Mouse (Mus musculus) hindbrain, embryonic 10.5 days (tissue): Measurements from ENCODE around the gene Fuca1. TPM values are rescaled to one million over a fixed set of nuclear protein-coding genes. Genes with fewer than 3 reads are reported as not detected.
"Not testable (repeated sequence)": the region's sequence is repeated elsewhere in the genome, so short reads cannot be mapped to it uniquely, and the experiment has no call there.

Experiments
- DNase-seq: peaks from one replicate; pipeline ENCODE4 v3.0.0-alpha.2; 2017; ENCODE audit warnings: low spot score
- H3K27ac ChIP-seq: fragments of 300-500 bp; sonication (generic); 2 replicates; pipeline ENCODE4 v1.5.1; 2016; ENCODE audit warnings: mild to moderate bottlenecking, moderate library complexity
- H3K27me3 ChIP-seq: fragments of 300-500 bp; sonication (generic); 2 replicates; pipeline ENCODE4 v1.6.1; 2016; ENCODE audit warnings: mild to moderate bottlenecking; ENCODE audit not compliant: poor library complexity, insufficient read depth, severe bottlenecking
- H3K36me3 ChIP-seq: fragments of 300-500 bp; sonication (generic); 2 replicates; pipeline ENCODE4 v1.6.1; 2016; ENCODE audit warnings: mild to moderate bottlenecking, moderate library complexity
- H3K4me1 ChIP-seq: fragments of 300-500 bp; sonication (generic); replicated peaks from 2 replicates; pipeline ENCODE4 v1.6.1; 2016; ENCODE audit warnings: mild to moderate bottlenecking
- H3K4me3 ChIP-seq: fragments of 300-500 bp; sonication (generic); 2 replicates; pipeline ENCODE4 v1.5.1; 2016; ENCODE audit warnings: mild to moderate bottlenecking, moderate library complexity
- H3K9me3 ChIP-seq: fragments of 300-500 bp; sonication (generic); 2 replicates; pipeline ENCODE4 v1.6.1; 2016; ENCODE audit warnings: mild to moderate bottlenecking, moderate library complexity
- WGBS: fragments of 180-500 bp; shearing (Covaris S2); methylation state at CpG from one replicate; pipeline ENCODE4 v1.1.7; 2016; 5-methylcytosine and 5-hydroxymethylcytosine counted together
- polyA plus RNA-seq: library from polyadenylated mRNA; unstranded; fragments of >200 nt; fragmentation: Nextera tagmentation; extraction: Ambion mirVana; gene quantifications from 2 replicates; pipeline ENCODE4 v1.2.1, GENCODE M21; 2016

Fuca1 gene
- polyA plus RNA-seq, 1 experiment from 2014 or later: 59.5 TPM

- no peaks in the 10 kb centered on the region for H3K27me3 ChIP-seq
- H3K9me3 ChIP-seq: no peaks in the 10 kb centered on the region
- no peak for DNase-seq
- peaks cover 61% of the 10 kb centered on the region for H3K36me3 ChIP-seq
- peaks cover 59% of the 10 kb centered on the region for H3K4me1 ChIP-seq
- H3K4me3 ChIP-seq: no peak overlapping the region; the same call in 1 of the 2 replicates
- 92% methylated on average over 18 of the region's 18 CpGs for WGBS
- H3K27ac ChIP-seq: no peak overlapping the region
These were observed 46.7 kb downstream of the Fuca1 start for GRCm38 (mm10) chr4:135967086-135967760.

GRCm38 (mm10) chr4:135968271-135968869 lies 47.8 kb downstream of the Fuca1 start:
- Histone ChIP-seq H3K27me3 (no peaks in the 10 kb centered on the region), H3K4me3 (peak overlapping the region; percentile 18; the same call in 1 of the 2 replicates), H3K9me3 (no peaks in the 10 kb centered on the region), H3K27ac (0 out of 2 replicates have a peak overlapping the region, but pooled peaks have one; percentile 5), H3K4me1 (peaks cover 58% of the 10 kb centered on the region), H3K36me3 (peaks cover 60% of the 10 kb centered on the region)
- WGBS: 77% methylated on average over 19 of the region's 19 CpGs
- no peak for DNase-seq

- H3K4me3 ChIP-seq: 0 out of 2 replicates have a peak overlapping the region, but pooled peaks have one; percentile 18
- no peaks in the 10 kb centered on the region for H3K9me3 ChIP-seq
- H3K27ac ChIP-seq: no peak overlapping the region
- 92% methylated on average over 13 of the region's 13 CpGs for WGBS
- H3K4me1 ChIP-seq: peaks cover 54% of the 10 kb centered on the region
- H3K27me3 ChIP-seq: no peaks in the 10 kb centered on the region
- DNase-seq: no peak
- H3K36me3 ChIP-seq: peaks cover 66% of the 10 kb centered on the region
These were observed 48.7 kb downstream of the Fuca1 start for GRCm38 (mm10) chr4:135969070-135969750.

- H3K36me3 ChIP-seq: peaks cover 74% of the 10 kb centered on the region
- WGBS: 94% methylated on average over 11 of the region's 11 CpGs
- no peaks in the 10 kb centered on the region for H3K9me3 ChIP-seq
- H3K27me3 ChIP-seq: no peaks in the 10 kb centered on the region
- H3K27ac ChIP-seq: peak overlapping the region; percentile 50; the same call in 1 of the 2 replicates
- H3K4me1 ChIP-seq: peaks cover 44% of the 10 kb centered on the region
- DNase-seq: no peak
- peak overlapping the region; percentile 93 for H3K4me3 ChIP-seq
These were observed 50.0 kb downstream of the Fuca1 start for GRCm38 (mm10) chr4:135970585-135970984.

GRCm38 (mm10) chr4:135971805-135972555 lies 51.4 kb downstream of the Fuca1 start:
- Histone ChIP-seq H3K27ac (peak overlapping the region; percentile 92), H3K27me3 (no peaks in the 10 kb centered on the region), H3K4me1 (peaks cover 44% of the 10 kb centered on the region), H3K9me3 (no peaks in the 10 kb centered on the region), H3K36me3 (peaks cover 74% of the 10 kb centered on the region), H3K4me3 (peak overlapping the region; percentile 93)
- WGBS: under 1% methylated on average over 35 of the region's 35 CpGs
- DNase-seq: no peak

- Histone ChIP-seq H3K9me3 (no peaks in the 10 kb centered on the region), H3K27me3 (no peaks in the 10 kb centered on the region), H3K36me3 (peaks cover 74% of the 10 kb centered on the region), H3K27ac (peak within 1 kb of the TSS; percentile 92), H3K4me3 (peak within 1 kb of the TSS; percentile 93), H3K4me1 (peaks cover 44% of the 10 kb centered on the region)
- DNase-seq: peak; percentile 83
- WGBS: 1% methylated on average over 19 of the region's 19 CpGs
These were observed 52.0 kb downstream of the Fuca1 start, which contains the start of gene Lypla2 for GRCm38 (mm10) chr4:135972556-135972906. Gene Lypla2 (minus strand): TSS chr4:135972626.

- Histone ChIP-seq H3K36me3 (peaks cover 72% of the 10 kb centered on the region), H3K27me3 (no peaks in the 10 kb centered on the region), H3K4me1 (peaks cover 40% of the 10 kb centered on the region), H3K4me3 (peak overlapping the region; percentile 93), H3K27ac (peak overlapping the region; percentile 92), H3K9me3 (no peaks in the 10 kb centered on the region)
- DNase-seq: no peak
- 75% methylated on average over 13 of the region's 13 CpGs for WGBS
These were observed 52.6 kb downstream of the Fuca1 start for GRCm38 (mm10) chr4:135972911-135973811.

GRCm38 (mm10) chr4:135976146-135976545 lies 55.6 kb downstream of the Fuca1 start:
- H3K36me3 ChIP-seq: peaks cover 65% of the 10 kb centered on the region
- H3K27ac ChIP-seq: no peak overlapping the region
- no peak for DNase-seq
- H3K4me1 ChIP-seq: peaks cover 19% of the 10 kb centered on the region
- no peaks in the 10 kb centered on the region for H3K27me3 ChIP-seq
- 94% methylated on average over 12 of the region's 12 CpGs for WGBS
- no peaks in the 10 kb centered on the region for H3K9me3 ChIP-seq
- H3K4me3 ChIP-seq: no peak overlapping the region

GRCm38 (mm10) chr4:135980223-135980622 lies 59.7 kb downstream of the Fuca1 start:
- H3K27me3 ChIP-seq, DNase-seq, H3K4me1 ChIP-seq, H3K9me3 ChIP-seq, H3K27ac ChIP-seq, H3K4me3 ChIP-seq: not testable (repeated sequence)
- peaks cover 90% of the 10 kb centered on the region for H3K36me3 ChIP-seq
- WGBS: 95% methylated on average over 5 of the region's 5 CpGs

- Histone ChIP-seq H3K4me1 (peaks cover 16% of the 10 kb centered on the region), H3K36me3 (peaks cover 82% of the 10 kb centered on the region), H3K9me3 (no peaks in the 10 kb centered on the region), H3K27me3 (no peaks in the 10 kb centered on the region), H3K27ac (no peak overlapping the region), H3K4me3 (no peak overlapping the region)
- DNase-seq: no peak
- WGBS: 84% methylated on average over 7 of the region's 7 CpGs
These were observed 61.1 kb downstream of the Fuca1 start for GRCm38 (mm10) chr4:135981524-135982063.

- Histone ChIP-seq H3K27me3 (no peaks in the 10 kb centered on the region), H3K9me3 (no peaks in the 10 kb centered on the region), H3K36me3 (peaks cover 55% of the 10 kb centered on the region), H3K27ac (no peak overlapping the region), H3K4me1 (peaks cover 30% of the 10 kb centered on the region), H3K4me3 (no peak overlapping the region; the same call in 1 of the 2 replicates)
- WGBS: 93% methylated on average over 5 of the region's 5 CpGs
- DNase-seq: no peak
These were observed 64.0 kb downstream of the Fuca1 start for GRCm38 (mm10) chr4:135984556-135984955.
